Mouse (Mus musculus): ENCODE measurements around the gene Gm21943.
"Not testable (repeated sequence)": the region's sequence is repeated elsewhere in the genome, so short reads cannot be mapped to it uniquely, and the experiment has no call there.

The Gm21943 gene

DNA sequence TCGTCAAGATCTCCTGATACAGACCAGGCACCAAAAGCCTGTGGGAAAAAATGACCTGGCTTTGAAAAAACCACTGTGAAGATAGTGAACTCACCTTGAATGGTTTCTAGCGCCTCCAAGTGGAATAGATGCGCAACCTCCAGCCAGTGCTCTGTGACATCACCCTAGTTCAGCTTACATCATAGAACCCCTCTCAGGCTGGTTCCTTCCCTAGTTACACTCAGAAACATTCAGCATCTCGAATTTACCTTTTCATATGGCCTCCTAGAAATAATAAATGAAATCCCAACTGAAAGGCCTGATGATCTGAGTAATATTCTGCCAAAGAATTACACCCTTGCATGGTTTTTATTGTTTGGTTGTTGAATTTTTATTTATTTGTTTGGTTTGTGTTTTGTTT is at the start of gene Gm21943:
Gene Gm21943 (minus strand): TSS at position 101 of the 400 bp plus-strand sequence.
- not testable (repeated sequence) for DNase-seq (ENCODE audit: low read depth, low spot score)

Data from retina, adult 2 months (tissue).